Mouse (Mus musculus) liver, embryonic 14.5 days (tissue): ENCODE data around the gene Krt77. TPM values are rescaled to one million over a fixed set of nuclear protein-coding genes. Genes with fewer than 3 reads are reported as not detected.

Source experiments
- ATAC-seq: fragments of 200-750 bp; cut with Nextera tagmentation; 2 replicates; pipeline ENCODE4 v1.8.0; 2017; ENCODE audit warnings: moderate number of reproducible peaks, mild to moderate bottlenecking, moderate library complexity; ENCODE audit not compliant: insufficient read depth
- DNase-seq, 3 experiments: peaks; one replicate each; pipeline ENCODE4 v3.0.0-alpha.2; 2012 to 2013; ENCODE audit warnings: low read depth in 3 of 3, low spot score in 3 of 3
- H3K27ac ChIP-seq: fragments of 300-500 bp; sonication (generic); 2 replicates; pipeline ENCODE4 v1.5.1; 2014; ENCODE audit warnings: moderate library complexity, mild to moderate bottlenecking, control low read depth, inconsistent platforms
- H3K27me3 ChIP-seq: fragments of 300-500 bp; sonication (generic); 2 replicates; pipeline ENCODE4 v1.6.1; 2014; ENCODE audit warnings: mild to moderate bottlenecking, low read length, moderate library complexity; ENCODE audit not compliant: control insufficient read depth, insufficient read depth
- H3K36me3 ChIP-seq: fragments of 300-500 bp; sonication (generic); replicated peaks from 2 replicates; pipeline ENCODE4 v1.6.1; 2014; ENCODE audit warnings: low read depth; ENCODE audit not compliant: control insufficient read depth, insufficient read depth
- H3K4me1 ChIP-seq, 2 experiments: fragments of 200-500 bp in 1 of 2; fragments of 300-500 bp in 1 of 2; sonication (generic) in 1 of 2; replicated peaks; 2 replicates each; pipeline ENCODE4 v1.6.1; 2012 to 2014; ENCODE audit warnings: antibody characterized with exemption in 1 of 2, inconsistent platforms in 1 of 2, low read length in 1 of 2; ENCODE audit not compliant: control insufficient read depth in 2 of 2, insufficient read depth in 2 of 2
- H3K4me2 ChIP-seq: fragments of 300-500 bp; sonication (generic); 2 replicates; pipeline ENCODE4 v1.6.1; 2014; ENCODE audit warnings: low read depth, mild to moderate bottlenecking, control low read depth, moderate library complexity
- H3K4me3 ChIP-seq, 2 experiments: fragments of 200-500 bp in 1 of 2; fragments of 300-500 bp in 1 of 2; sonication (generic) in 1 of 2; 2 replicates each; pipeline ENCODE4 v1.5.1; 2012 to 2014; ENCODE audit warnings: low read depth in 2 of 2, low read length in 2 of 2, mild to moderate bottlenecking in 2 of 2, control low read depth in 1 of 2, inconsistent platforms in 1 of 2, moderate library complexity in 1 of 2; ENCODE audit not compliant: insufficient read depth in 1 of 2
- H3K9ac ChIP-seq: fragments of 300-500 bp; sonication (generic); replicated peaks from 2 replicates; pipeline ENCODE4 v1.6.1; 2014; ENCODE audit warnings: mild to moderate bottlenecking, control low read depth, moderate library complexity
- H3K9me3 ChIP-seq: fragments of 300-500 bp; sonication (generic); 2 replicates; pipeline ENCODE4 v1.6.1; 2016; ENCODE audit warnings: low read length, mixed read lengths; ENCODE audit not compliant: control insufficient read depth
- CTCF ChIP-seq: IDR thresholded peaks from 2 replicates; pipeline ENCODE4 v1.5.1; 2016; ENCODE audit warnings: antibody characterized with exemption, low read depth, control low read depth
- EP300 ChIP-seq: IDR thresholded peaks from 2 replicates; pipeline ENCODE4 v1.6.1; 2016; ENCODE audit warnings: antibody characterized with exemption, low read depth
- WGBS: fragments of 180-500 bp; shearing (Covaris S2); extraction: QIAGEN DNeasy Blood & Tissue Kit; methylation state at CpG from one replicate; pipeline ENCODE4 v1.1.7; 2014; ENCODE audit not compliant: insufficient replicate concordance; 5-methylcytosine and 5-hydroxymethylcytosine counted together
- polyA plus RNA-seq, 2 experiments: library from polyadenylated mRNA; depleted of rRNA in 1 of 2; stranded (reverse) in 1 of 2; unstranded in 1 of 2; fragments of >200 nt; fragmentation: Nextera tagmentation in 1 of 2; extraction: Ambion mirVana in 1 of 2; gene quantifications; 2 replicates each; pipeline versions ENCODE4 v1.2.1 to v1.2.3; 2012 to 2014

The Krt77 gene
- polyA plus RNA-seq, 2 experiments = 0.01 TPM; not detected in 1

DNA sequence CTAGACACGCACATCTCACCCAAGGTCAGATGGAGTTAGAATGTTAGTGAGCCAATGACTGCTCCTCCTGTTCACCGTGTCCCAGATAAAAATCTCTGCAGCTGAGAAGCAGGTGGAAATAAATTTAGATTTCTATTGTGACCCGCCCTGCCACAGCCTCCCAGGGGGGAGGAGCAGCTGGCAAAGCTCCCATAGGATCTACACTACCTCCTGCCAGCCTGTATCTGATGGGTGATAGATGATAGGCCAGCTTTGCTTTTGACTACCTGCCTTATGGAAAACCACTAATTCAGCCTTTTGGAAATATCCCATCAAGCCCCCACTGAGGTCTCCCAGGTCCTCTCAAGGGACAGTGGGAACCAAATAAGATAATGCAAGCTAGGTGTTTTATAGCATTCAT, 13.8 kb downstream of the Krt77 start:
- no peak overlapping the region for H3K4me3 ChIP-seq
- TF ChIP-seq CTCF = no peak
- no peak for TF ChIP-seq EP300
- WGBS = 46% methylated on average over 3 of the region's 3 CpGs
- no peak overlapping the region for H3K4me2 ChIP-seq
- DNase-seq = no peak
- H3K9me3 ChIP-seq = no peaks in the 10 kb centered on the region
- no peaks in the 10 kb centered on the region for H3K36me3 ChIP-seq
- no peaks in the 10 kb centered on the region for H3K4me1 ChIP-seq
- ATAC-seq = no peak
- H3K27me3 ChIP-seq = peaks cover 20% of the 10 kb centered on the region
- H3K9ac ChIP-seq = no peak overlapping the region
- H3K27ac ChIP-seq = no peak overlapping the region

DNA sequence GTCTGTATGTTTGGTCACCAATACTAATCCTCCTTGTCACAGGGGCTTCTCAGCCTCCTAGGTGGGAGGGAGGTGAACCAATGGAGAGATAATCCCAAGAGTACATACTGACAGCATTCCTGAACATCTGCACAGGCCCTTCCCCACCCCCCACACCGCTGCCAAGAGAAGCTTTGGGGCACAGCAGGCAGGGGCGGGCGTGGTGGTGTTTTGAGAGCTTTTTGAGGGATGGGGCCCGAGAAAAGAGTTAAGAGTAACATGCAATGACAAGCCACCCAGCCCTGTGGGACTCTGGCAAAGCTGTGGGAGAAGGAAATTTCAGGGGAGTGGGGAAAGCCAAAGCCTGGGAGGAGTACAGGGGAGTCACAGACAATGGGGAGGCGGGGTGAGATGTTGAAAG, 15.2 kb downstream of the Krt77 start:
- Histone ChIP-seq H3K4me1 (no peaks in the 10 kb centered on the region), H3K27me3 (peaks cover 6% of the 10 kb centered on the region), H3K4me2 (no peak overlapping the region), H3K9me3 (no peaks in the 10 kb centered on the region), H3K9ac (no peak overlapping the region), H3K27ac (no peak overlapping the region), H3K36me3 (no peaks in the 10 kb centered on the region), H3K4me3 (no peak overlapping the region)
- WGBS = 8% methylated on average over 5 of the region's 5 CpGs
- TF ChIP-seq EP300 (no peak), CTCF (no peak)
- no peak for ATAC-seq
- DNase-seq = no peak

DNA sequence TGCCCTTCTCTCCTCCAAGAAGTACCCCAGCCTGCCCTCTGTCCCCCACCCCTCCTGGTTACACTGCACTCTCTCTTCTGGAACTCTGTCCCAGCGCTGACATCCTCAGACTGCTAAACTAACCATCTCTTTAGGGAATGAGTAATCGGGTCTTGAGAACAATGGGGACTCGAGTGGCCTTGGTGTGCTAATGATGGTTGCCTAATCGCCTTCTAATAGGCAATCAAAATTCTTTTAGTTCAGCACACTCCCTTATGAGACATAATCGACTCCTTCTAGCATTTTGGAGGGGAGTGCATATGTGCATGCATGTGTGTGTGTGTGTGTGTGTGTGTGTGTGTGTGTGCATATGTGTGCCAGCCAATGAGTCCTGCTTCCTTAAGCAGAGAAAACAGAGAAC, 16.9 kb downstream of the Krt77 start:
- no peak for DNase-seq
- no peak for ATAC-seq
- H3K9ac ChIP-seq = no peak overlapping the region
- TF ChIP-seq EP300 (no peak), CTCF (no peak)
- H3K4me2 ChIP-seq = no peak overlapping the region
- H3K27ac ChIP-seq = no peak overlapping the region
- no peaks in the 10 kb centered on the region for H3K9me3 ChIP-seq
- no peaks in the 10 kb centered on the region for H3K36me3 ChIP-seq
- 16% methylated on average over 5 of the region's 5 CpGs for WGBS
- H3K4me1 ChIP-seq = no peaks in the 10 kb centered on the region
- no peaks in the 10 kb centered on the region for H3K27me3 ChIP-seq
- H3K4me3 ChIP-seq = no peak overlapping the region

DNA sequence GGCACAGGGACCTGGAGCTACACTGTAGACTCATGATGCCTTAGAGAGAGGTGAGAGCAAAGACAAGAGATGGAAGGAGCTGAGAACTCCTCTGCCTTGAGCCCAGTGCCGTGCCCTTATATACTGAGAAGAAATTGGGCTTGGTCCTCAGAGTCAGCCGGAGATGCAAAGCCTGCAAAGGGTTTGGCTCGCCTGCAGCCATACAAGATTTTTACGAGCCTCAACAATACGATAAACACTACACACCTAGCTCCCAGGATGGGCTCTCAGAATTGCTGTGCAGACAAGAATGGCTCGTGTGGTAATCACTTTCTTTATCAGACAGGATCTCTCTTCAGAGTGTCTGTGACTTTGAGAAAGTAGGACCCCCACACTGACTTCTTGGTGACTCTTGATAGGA, 18.8 kb downstream of the Krt77 start, which contains the start of gene Krt1:
Gene Krt1 (minus strand): TSS at position 101 of the 400 bp plus-strand sequence.
- no peak within 1 kb of the TSS for H3K4me3 ChIP-seq
- TF ChIP-seq CTCF (no peak), EP300 (no peak)
- no peaks in the 10 kb centered on the region for H3K9me3 ChIP-seq
- no peaks in the 10 kb centered on the region for H3K36me3 ChIP-seq
- H3K4me2 ChIP-seq = no peak within 1 kb of the TSS
- H3K9ac ChIP-seq = no peak within 1 kb of the TSS
- H3K4me1 ChIP-seq = no peaks in the 10 kb centered on the region
- 49% methylated on average over 6 of the region's 6 CpGs for WGBS
- ATAC-seq = no peak
- H3K27me3 ChIP-seq = peaks cover 12% of the 10 kb centered on the region
- no peak for DNase-seq
- no peak within 1 kb of the TSS for H3K27ac ChIP-seq

DNA sequence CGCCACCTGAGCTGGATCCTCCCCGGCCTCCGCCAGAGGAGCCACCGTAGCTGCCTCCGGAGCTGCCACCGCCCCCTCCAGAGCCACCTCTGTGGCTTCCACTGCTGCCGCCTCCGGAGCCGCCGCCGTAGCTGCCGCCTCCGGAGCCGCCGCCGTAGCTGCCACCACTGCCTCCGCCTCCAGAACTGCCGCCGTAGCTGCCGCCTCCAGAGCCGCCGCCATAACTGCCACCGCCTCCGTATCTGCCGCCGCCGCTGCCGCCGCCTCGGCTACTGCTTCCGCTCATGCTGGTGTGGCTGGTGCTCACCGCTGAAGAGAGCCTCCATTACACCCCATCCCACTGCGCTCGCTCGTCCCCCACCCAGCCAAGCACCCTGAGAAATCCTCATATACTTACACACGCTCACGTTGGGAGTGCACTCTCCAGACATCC, 23.5 kb downstream of the Krt77 start:
- Histone ChIP-seq H3K27me3 (peaks cover 18% of the 10 kb centered on the region), H3K9me3 (no peaks in the 10 kb centered on the region), H3K4me2 (peak overlapping the region; percentile 13; the same call in 1 of the 2 replicates), H3K27ac (no peak overlapping the region), H3K36me3 (no peaks in the 10 kb centered on the region), H3K4me3 (peak overlapping the region in 1 of 2 experiments; percentile 22; a peak in 1 of 4 replicates), H3K4me1 (no peaks in the 10 kb centered on the region), H3K9ac (no peak overlapping the region)
- 1% methylated on average over 36 of the region's 37 CpGs for WGBS
- DNase-seq (no peak), ATAC-seq (no peak)
- TF ChIP-seq EP300 (no peak), CTCF (no peak)

DNA sequence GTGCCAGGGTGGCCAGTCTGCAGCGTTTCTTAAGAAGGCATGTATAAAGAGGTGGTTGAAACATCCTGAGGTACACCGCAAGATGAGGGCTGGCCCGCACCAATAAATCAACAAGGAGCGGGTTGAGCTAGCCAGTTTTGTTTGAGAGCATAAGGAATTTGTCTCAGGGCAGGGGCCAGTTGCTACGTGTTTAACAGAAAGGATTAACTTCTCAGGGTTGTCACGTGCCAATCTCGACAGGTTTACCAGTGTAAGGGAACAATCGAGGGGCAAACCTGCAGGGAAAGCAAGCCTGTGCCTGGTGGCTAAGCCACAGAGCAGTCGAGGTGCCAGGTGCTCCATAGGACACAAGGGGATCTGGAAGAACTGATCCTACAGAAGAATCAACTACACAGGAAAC, 26.3 kb downstream of the Krt77 start:
- ATAC-seq = no peak
- TF ChIP-seq CTCF = no peak
- TF ChIP-seq EP300 = no peak

More for the DNA sequence above, 26.3 kb downstream of the Krt77 start:
- no peak for DNase-seq
- no peak overlapping the region for H3K4me2 ChIP-seq
- no peaks in the 10 kb centered on the region for H3K9me3 ChIP-seq
- 53% methylated on average over 9 of the region's 9 CpGs for WGBS
- H3K9ac ChIP-seq = no peak overlapping the region
- H3K36me3 ChIP-seq = no peaks in the 10 kb centered on the region
- no peak overlapping the region for H3K27ac ChIP-seq
- H3K4me1 ChIP-seq = no peaks in the 10 kb centered on the region
- H3K4me3 ChIP-seq = no peak overlapping the region
- peaks cover 18% of the 10 kb centered on the region for H3K27me3 ChIP-seq
